Mouse (Mus musculus): ENCODE measurements around the gene Smarca1.

The Smarca1 gene

GRCm38 (mm10) chrX:47892431-47893024 is at the start of gene Smarca1:
Gene Smarca1, minus strand, starts transcription at chrX:47892974.
- DNase-seq (ENCODE audit: low read depth, low spot score): no peak

DNA sequence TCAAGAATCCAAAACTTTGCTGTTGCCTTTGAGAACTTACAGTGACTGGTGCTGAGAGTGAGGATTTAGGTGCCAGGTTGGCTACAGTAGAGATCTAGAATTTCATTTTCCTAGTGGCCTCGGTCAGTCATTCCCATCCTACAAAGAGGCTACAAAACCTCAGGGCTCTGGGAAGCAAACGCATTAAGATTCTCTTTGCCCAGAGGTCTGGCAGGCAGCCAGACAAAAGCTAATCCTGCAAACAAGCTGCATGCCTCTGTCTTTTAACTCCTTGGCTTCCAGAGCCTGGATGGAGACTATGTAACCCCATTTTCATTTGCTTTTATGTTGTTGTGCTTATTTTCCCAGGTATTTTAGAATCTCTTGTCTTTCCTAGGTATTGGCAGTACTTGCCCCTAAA is 45.0 kb upstream of the Smarca1 start:
- DNase-seq (ENCODE audit: low read depth, low spot score): peak; percentile 55

DNA sequence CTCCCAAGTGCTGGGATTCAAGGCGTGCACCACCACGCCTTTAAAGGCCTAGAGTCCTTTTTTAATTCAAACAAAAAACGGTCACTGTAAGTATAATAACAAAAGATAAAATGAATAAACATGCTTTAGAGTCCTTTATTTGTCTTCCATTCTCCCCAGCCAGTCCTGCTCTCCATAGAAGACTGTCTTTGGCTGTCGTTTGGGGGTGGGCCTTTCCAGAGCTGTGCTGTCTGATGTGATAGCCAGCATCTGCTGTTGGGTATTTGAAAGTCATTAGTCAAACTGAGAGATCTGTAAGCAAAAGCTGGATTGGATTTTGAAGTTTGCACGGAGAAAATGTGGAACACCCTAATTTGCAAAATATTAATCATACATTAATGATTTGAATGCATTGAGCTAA is 44.1 kb upstream of the Smarca1 start:
- DNase-seq (ENCODE audit: low read depth, low spot score): no peak

GRCm38 (mm10) chrX:47934352-47934751 is 41.6 kb upstream of the Smarca1 start:
- DNase-seq (ENCODE audit: low read depth, low spot score): no peak

- DNase-seq (ENCODE audit: low read depth, low spot score): no peak
Observed at GRCm38 (mm10) chrX:47930449-47930848, 37.7 kb upstream of the Smarca1 start.

DNA sequence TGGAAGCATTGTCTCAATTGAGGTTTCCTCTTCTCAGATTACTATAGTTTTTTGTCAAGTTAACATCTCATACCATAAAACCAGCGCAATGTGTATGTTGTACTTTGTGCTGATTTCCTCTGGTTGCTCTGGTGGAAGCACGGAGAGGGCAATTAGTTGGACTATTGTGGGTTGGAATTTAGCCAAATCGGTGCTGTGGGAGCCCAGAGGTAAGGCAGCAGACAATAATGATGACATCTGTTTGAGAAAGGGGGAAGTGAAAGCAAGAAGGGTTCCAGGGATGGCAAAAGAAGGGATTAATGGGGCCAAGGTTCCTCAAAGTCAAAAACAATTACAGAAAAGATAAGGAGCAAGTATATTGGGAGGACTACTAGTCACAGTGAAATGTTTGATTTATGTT is 35.2 kb upstream of the Smarca1 start:
- DNase-seq (ENCODE audit: low read depth, low spot score): no peak

DNA sequence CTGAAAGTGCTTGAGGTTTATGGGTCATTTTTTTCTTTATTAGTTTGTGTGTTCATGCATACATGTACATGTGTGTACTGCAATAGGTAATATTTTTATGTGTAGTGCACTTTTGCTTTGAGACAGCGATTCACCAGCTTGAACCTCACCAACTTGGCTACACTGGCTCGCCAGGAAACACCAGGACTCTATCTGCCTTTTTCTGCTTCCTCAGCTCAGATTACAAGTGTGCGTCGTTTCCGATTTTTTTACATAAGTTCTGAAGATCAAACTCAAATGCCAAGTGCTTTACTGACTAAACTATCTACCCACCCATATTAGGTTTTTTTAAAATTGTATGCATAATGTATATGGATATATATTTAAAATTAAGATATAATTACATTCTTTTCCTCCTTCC is 27.8 kb upstream of the Smarca1 start:
- no peak for DNase-seq (ENCODE audit: low read depth, low spot score)

GRCm38 (mm10) chrX:47916831-47917230 is 24.1 kb upstream of the Smarca1 start:
- no peak for DNase-seq (ENCODE audit: low read depth, low spot score)

- no peak for DNase-seq (ENCODE audit: low read depth, low spot score)
Observed at GRCm38 (mm10) chrX:47913543-47913938, 20.8 kb upstream of the Smarca1 start.

GRCm38 (mm10) chrX:47912904-47913542 is 20.2 kb upstream of the Smarca1 start:
- DNase-seq (ENCODE audit: low read depth, low spot score): no peak

- DNase-seq (ENCODE audit: low read depth, low spot score): peak; percentile 47
Observed at GRCm38 (mm10) chrX:47912306-47912792, 19.6 kb upstream of the Smarca1 start, which contains the start of gene Ocrl. Gene Ocrl, plus strand, starts transcription at chrX:47912387.

DNA sequence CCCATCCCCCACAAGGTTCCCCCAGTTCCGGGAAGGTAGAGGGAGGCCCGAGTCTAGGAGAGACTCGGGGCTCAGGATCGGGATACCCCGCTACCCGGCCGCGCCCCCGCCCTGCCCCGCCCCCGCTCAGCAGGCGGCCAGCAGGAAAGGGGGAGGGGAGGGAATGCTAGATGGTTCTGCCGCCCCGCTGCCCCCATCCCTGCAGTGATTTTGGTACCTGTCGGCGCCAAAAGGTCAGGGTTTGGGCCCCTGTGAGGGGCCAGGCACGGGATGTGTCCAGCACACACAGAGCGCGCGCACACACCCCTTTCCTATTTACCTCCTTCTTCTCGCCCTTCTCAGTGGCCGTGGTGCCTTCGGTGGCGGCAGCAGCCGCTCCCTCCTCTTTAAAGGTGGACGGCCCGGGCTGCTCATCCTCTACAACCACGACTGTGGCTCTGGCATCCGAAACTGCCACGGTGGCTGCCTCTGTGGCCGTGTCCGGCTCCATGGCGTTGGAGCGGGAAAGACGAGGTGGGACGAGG is 805 bp downstream of the Smarca1 start:
- no peak for DNase-seq (ENCODE audit: low read depth, low spot score)

GRCm38 (mm10) chrX:47891243-47891906 is 1.4 kb downstream of the Smarca1 start:
- DNase-seq (ENCODE audit: low read depth, low spot score): no peak

DNA sequence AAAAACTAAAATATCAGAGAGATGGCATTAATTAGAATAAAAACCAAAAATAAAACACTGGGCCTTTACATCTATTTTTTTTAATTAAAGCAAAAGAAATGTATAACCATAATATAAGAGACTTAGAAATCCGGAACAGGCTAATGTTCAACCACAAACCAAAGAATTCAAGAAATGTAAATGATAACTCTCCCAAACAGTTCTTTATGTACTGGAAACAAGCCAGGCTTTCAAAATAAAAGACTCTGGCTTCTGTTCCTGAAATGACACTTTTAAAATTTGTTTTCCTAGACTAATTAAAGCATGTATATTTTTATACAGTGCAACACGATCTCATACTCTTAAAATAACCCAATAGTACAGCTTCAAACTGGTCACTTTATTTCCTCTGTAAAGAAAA is 5.4 kb downstream of the Smarca1 start:
- no peak for DNase-seq (ENCODE audit: low read depth, low spot score)

- no peak for DNase-seq (ENCODE audit: low read depth, low spot score)
Observed at GRCm38 (mm10) chrX:47882813-47883212, 10.0 kb downstream of the Smarca1 start.

- no peak for DNase-seq (ENCODE audit: low read depth, low spot score)
Observed at GRCm38 (mm10) chrX:47880052-47880451, 12.7 kb downstream of the Smarca1 start.

- no peak for DNase-seq (ENCODE audit: low read depth, low spot score)
Observed at GRCm38 (mm10) chrX:47858544-47858943, 34.2 kb downstream of the Smarca1 start.

GRCm38 (mm10) chrX:47835835-47836195 is 57.0 kb downstream of the Smarca1 start:
- DNase-seq (ENCODE audit: low read depth, low spot score): no peak

DNA sequence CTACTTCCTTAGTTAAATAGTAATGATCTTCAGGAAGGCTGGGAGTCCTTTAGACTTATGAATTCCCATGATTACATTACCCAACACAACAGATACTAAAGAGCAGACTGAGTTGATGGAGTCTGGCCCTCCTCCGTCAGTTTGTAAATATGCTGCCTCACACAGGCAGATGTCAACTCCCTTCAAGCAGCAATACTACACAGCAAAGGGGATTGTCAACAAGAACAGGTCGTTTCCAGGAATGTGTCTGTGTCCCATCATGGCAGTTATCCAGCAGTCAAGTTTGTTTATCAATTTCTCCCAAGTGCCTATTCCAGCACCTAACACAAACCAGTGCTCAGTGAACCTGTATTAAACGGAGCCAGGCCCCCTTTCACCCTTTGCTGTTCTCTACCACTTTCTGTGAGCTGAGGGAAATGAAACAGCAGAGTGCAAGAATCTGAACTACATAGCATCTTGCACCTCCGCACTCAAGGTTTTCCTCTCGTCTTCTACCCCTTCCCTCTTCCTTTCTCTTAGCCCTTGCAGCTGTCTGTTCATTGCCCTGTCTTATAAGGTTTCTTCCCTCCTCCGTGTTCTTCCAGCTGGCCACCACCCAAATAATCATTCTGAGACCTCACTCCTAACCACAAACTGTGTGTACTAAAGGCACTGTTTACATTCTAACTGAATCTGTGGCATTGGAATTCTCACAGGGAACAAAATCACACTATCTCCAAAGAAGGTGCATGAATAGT is 57.5 kb downstream of the Smarca1 start:
- DNase-seq (ENCODE audit: low read depth, low spot score): no peak

GRCm38 (mm10) chrX:47833431-47833830 is 59.3 kb downstream of the Smarca1 start:
- DNase-seq (ENCODE audit: low read depth, low spot score): no peak

- DNase-seq (ENCODE audit: low read depth, low spot score): no peak
Observed at GRCm38 (mm10) chrX:47820566-47820965, 72.2 kb downstream of the Smarca1 start.

DNA sequence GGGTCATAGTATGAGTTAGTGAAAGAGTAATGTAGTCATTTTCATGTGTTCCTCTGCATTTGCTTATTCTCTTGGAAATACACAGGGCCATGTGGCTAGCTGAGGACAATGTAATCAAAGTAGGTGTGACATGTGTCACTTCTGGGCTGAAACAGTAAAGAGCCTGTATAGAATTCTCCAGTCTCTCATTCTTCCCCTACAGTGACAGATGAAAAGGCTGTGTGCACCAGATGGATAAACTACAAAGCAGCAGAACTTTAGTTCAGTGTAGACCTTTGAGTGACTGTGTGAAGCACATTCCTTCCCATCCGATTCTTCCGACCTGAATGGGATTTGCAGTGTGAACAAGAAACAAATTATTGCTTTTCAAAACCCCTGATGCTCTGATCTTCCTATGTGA is 84.1 kb downstream of the Smarca1 start:
- no peak for DNase-seq (ENCODE audit: low read depth, low spot score)
